Mouse (Mus musculus) c-Kit-negative CD71-positive TER-119-positive erythroid progenitor cells, embryonic 14.5 days (primary cell): ENCODE results near the gene Rbsn.

ENCODE experiments used
- DNase-seq: peaks from one replicate; pipeline ENCODE4 v3.0.0-alpha.2; 2013; ENCODE audit warnings: low read depth, low spot score

The Rbsn gene

DNA sequence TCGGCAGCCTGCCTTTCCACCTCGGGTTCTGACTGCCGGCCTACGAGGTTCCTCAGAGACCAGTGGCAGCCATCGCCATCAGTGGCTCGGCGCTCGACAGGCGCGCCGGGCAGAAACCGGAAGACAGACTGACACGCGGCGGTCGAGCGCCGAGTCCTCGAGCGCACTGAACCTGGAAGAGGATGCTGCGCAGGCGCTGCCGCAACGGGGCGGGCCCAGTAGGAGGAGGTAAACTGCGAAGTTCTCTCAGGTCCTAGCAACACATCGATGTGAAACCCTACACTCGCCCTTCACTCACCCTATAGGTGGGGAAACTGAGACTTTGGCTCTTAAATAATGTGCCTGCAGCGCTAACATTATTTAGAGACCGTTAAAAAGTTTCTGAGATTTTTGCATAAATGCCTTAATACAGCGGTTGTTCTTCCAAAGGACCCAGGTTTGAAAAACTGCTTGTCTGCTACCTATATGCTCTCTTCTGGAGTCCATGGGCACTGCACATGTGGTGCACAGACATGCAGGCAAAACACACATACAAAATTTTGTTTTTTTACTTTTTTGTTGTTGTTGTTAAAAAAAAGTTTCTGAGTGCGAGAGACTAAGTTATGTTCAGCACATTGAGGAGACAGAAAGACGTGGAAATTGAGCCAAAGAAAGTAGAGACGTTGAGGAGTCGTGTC lies at the start of gene Rbsn:
TSS of gene Rbsn (minus strand) at position 153 of the 677 bp plus-strand sequence.
- DNase-seq, result peak; percentile 80

DNA sequence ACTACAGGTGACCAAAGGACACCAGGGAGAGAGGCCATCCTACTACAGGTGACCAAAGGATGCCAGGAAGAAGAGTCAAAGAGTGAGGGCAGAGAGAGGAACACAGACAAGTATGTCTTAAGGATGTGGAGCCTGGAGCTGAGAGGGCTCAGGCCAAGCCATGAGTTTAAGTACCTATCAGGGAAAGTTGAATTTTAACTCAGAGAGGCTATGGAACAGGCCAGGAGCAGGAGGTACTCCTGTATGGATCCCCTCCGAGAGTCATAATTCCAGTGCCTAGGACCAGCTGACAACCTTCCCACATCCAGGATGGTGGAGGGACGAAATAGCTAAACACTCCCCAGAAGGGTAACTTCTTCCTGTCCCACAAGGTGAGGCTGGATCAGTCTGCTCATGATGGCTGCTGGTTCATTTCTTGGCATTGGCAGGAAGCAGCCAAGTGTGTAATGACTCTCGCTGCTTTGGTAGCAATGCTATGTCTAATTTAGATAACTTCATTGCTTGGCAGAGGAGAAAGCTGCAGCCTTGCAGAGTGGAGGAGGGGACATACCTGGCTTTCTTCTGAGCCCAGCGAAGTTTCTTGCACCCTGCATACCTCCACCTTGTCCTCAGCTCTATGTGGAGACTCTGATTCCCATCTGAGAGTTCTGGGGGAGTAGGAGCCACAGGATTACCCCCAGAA lies 46.6 kb upstream of the Rbsn start:
- no peak for DNase-seq

DNA sequence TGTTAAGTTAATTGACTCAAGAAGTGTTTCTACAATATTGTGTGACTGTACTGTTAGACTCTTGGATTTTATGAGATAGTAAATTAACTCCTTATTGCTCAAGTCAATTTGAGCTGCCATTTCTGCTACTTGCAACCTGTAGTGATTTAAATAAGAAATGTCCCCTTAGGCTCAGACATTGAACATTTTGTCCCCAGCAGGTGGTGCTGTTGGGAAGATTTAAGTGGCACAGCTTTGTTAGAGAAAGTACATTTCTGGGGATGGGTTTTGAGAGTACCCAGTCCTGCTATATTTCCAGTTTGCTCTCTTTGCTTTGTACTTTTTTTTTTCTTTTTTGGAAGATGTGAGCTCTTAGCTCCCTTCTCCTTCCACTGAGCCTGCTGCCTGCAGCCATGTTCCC lies 40.6 kb upstream of the Rbsn start:
- DNase-seq, result no peak

DNA sequence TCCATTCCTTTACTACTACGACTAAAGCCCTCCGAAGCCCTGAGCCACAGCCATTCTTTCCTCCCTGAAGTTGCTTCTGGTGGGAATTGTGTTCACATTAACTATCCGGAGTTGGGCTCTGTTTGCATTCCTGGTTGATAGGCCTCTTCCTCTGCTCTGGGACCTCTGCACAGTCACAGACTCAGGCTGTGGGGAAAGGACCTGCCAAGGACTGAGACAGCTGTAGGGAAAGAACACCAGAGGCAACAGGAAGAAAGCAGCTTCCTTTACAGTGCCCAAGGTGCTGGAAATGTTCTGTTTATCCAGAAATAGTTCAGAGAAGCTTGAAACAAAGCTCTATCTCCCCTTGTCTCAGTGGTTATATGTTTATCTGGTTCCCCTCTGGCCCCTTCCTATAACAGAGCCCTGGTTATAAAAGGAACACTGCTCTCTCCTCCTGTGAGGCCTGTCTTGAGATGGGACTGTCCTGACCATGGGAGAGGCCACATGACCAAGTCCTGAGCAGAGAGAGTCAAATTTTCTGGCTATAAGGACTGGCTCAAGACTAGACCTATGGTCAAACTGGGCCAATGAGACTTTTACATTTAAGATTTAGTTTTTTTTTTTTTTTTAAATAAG lies 38.6 kb upstream of the Rbsn start:
- no peak for DNase-seq

DNA sequence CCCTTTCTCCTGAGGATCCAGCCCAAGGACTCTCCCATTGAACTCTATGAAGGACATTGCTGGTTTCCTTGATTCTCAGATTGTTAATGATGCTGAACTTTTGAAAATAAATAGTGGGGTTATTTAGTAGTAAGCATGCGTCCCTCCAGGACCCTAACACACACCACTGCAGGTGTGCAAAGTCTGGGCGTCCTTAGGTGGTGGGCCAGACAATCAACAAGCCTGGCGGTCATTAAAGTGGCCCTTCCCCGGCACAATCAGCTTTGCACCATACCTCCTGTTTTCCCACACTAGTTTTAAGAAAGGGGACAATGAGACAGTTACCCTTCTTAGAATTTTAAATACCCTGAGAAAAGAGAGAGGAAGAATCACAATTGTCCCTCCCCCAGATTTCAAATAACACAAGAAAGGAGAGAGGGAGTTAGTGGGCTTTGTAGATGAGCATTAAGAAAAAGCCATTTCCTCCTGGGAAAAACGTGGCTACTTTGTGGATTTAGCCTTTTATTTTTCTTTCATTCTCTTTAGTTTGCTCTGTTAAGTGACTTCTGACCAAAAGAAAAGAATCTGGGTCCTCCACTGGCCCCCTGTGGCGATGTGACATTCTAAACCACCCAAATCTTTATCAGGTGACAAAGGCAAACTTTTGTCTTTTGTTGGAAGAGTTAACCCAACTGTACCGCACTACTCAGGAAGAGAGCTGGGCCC lies 32.6 kb upstream of the Rbsn start:
- no peak for DNase-seq

DNA sequence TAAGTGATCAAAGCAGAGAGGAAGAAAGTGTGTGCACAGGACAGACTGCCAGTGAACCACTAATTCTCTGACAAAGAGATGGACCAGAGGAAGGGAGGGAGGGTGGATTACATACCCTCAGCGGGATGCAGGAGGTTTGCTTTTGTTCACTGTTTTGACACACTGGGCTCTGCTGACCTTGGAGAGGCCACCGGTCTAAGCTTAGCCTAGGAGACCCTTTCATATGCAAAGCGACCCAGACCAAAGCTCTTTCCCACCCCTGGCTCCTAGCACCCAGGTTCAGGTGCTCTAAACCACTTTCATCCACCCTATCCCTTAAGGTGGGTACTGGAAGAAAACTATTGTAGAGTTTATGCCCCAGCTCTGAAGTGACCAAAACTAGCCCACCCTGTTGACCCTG lies 31.6 kb upstream of the Rbsn start:
- DNase-seq, result no peak

DNA sequence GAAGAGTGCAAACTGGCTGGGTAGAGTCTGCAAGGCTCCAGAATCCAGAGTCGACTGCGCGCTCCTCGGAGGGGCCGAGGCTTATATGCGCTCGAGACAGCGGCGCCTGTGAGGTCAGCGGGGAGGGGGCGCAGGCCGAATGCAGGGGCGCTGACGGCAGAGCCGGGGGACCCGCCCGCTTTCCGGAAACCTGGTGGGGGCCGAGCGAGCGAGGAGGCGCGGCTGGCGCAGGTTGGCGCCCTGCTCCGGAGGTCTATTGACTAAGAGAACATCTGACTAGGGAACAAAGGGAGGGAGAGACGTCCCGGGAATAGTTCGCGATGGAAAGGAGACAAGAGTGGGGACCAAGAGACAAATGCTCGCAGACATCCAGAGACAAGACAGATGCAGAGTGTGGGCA lies 29.9 kb upstream of the Rbsn start, which contains the start of gene Trh:
TSS of gene Trh (minus strand) at position 60 of the 400 bp plus-strand sequence.
- DNase-seq, result no peak

DNA sequence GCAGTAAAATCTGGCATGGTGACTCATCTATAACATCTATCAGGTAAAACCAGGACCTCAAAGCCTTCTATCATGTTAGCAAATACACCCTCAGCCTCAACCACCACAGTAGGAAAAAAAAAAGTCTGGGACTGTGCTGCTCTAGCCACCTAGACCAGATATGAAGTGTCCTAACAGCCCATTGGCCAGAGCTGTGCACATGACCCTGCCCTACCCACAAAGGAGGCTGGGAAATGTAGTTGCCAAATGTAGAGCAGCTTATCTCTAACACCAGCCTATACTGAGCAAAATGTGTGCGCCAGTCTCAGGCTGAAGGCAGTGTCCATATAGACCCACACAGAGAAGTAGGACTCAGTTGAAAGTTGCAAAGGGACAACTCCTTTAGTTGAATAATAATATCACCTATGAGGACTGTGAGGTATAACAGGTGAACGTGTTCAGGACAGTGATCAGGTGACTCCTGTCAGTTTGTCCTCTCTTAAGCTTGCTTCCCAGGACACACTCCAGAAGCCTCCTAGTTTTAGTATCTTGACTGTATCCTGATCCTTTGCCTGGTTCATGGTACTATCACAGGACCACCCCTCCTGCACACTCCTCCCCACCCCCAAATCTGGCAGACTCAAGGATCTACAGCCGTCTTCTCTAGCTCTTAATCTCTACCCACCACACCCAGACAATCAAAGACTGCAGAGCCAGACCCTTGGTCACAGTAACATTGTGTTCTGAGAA lies 26.6 kb upstream of the Rbsn start:
- DNase-seq, result peak; percentile 35

DNA sequence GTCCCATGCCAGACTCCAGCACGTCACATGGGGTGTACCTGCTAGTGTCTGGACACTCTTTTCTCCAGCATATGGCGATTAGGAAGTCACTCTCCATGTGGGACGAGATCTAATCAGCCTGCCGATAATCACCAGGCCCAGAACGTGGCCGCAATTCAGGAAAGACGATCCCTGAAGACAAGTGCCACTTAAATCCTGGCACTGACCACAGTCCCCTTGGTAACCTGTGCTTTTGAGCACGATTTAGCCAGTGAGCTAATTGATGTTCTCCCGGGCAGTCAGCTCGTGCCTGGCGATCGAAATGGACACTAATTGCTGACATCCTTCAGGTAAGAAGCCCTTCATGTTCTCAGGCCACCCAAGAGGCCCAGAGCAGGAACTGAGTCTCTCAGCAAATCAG lies 20.3 kb upstream of the Rbsn start:
- no peak for DNase-seq

DNA sequence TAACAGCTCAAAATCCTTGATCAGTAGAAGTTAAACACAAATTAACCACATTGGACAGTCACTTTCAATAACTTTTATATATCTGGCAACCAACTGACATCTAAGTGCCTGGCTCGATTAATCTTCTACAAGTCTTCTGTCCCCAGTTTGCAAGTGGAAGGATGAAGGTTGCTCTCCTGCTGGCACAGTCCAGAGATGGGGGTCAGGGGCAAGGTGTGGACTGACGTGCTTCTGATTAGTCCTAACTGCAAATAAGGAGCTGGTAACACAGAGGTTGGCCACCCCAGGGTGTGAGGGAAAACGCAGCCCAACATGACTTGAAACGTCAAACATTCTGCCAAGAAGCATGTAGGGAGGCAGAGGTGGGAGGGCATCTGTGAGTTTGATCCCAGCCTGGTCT lies 17.0 kb upstream of the Rbsn start:
- DNase-seq, result no peak

DNA sequence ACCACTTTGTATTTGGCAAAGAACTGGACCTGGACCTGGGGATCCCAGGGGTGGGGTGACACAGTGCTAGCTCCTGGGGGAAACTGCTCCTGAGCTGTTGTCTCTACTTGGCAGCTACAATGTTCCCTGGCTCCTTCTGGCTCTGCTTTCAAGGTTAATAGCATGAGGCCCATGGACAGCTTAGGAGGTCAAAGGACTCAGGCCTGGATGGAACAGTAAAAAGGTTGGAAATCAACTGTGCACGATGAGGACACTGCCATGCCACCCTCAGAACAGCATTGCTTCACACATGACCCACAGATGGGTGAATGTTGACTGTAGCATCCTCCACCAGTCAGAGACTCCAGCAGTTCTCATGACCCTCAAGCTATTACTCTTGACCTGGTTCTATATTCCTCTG lies 16.6 kb upstream of the Rbsn start:
- DNase-seq, result no peak

DNA sequence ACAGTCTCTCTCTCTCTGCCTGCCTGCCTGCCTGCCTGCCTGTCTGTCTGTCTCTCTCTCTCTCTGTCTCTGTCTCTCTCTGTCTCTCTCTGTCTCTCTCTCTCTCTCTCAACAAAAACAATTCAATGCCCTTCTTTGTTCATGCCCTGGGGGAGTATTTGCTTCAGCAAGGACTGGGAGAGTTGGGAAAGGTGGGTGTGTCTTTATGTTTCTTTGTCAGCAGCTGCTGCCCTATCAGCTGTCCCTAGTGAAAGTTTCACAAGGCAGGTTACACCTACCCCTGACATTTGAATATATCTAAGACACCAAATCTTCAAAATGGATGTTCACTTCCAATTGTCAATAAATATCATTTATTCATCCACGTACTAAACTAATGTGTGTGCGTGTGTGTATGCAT lies 14.9 kb upstream of the Rbsn start:
- DNase-seq, result no peak

DNA sequence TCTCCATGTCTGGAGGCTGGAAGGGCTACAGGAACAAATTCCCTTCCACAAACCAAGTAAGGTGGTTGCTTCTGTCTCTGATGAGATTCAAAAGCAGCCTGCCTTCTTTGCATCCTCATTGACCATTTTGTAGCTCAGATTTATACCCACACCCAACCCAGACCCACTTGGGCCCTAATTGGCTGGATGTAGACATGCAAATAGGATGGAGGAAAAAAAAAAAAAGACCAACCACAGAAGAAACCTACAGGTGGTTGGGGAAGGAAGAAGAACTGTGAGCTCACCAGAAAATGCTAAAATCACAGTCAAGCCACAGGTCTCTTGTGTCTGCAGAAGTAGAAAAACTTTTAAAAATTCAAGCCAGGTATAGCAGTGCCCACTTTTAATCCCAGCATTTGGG lies 14.4 kb upstream of the Rbsn start:
- no peak for DNase-seq

DNA sequence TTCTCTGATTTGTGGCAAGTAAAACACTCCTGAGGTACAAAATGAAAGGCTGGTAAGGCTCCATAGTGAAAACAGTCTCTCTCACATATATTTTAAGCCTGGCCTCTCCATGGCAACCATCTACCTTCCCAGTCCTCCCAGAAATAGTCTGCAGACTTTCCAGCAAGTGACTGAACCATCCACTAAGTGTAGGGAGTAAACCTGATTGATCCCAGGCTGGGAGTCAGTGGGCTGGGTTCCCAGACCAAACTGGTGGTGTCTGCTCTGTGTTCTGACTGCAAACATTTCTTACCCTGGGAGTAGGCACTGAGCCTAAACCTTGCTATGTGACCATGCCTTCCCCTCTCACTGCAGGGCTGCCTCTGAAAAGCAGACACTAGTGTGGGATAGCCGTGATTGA lies 10.3 kb upstream of the Rbsn start:
- DNase-seq, result no peak

DNA sequence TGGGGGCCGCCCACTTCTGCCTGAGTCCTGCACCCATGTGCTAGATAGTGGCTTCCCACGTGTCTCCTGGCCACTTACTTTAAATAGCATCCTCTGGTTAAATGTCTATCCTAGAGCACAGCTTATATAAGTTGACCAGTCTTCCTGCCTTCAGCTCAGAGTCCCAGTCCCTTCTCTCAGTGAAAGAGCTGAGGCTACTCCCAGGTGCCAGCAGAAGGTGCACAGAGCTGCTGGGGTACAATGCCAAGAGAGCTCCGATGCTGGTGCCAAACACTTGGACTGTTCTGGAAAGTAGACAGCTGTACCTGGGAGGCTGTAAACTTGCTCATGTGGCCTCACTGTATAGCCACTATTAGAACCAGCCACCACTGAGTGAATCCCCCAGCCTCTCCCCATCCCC lies 7.3 kb upstream of the Rbsn start:
- no peak for DNase-seq

DNA sequence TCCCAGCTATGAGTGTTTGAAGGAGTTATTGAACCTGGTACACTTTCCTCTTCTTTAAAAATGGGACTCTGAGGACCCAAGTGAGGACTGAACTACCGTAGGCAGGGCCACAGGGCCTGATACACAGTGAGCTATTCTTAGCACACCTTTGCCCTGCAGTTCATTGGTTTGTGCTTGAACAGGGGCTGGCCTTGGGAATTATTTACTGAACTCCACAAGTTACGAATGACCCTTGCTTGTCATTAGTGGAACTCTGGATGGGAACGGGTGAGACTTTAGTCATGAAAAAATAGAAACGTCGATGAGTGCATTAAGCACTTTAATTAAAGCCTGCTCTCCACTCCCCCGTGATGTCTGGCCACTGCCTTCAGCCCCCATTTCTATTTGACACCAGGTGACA lies 6.9 kb upstream of the Rbsn start:
- no peak for DNase-seq

DNA sequence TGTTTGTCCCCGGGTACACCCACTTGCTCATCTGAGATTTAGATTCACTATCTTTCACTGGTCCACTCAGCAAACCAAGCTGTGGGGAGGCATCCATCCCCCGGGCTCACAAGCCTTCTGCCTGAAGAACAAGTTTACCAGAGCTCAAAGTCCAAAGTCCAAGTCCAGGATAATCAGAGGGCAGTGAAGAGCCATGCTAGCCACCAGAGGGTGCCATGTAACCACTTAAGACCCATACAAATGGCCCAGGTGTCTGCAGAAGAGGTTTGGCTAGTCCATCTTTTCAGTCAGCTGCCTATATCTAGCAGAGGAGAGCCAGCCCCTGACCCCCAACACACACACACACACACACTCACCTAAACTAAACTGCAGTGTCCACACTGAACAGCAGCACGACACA lies 4.7 kb upstream of the Rbsn start:
- no peak for DNase-seq

DNA sequence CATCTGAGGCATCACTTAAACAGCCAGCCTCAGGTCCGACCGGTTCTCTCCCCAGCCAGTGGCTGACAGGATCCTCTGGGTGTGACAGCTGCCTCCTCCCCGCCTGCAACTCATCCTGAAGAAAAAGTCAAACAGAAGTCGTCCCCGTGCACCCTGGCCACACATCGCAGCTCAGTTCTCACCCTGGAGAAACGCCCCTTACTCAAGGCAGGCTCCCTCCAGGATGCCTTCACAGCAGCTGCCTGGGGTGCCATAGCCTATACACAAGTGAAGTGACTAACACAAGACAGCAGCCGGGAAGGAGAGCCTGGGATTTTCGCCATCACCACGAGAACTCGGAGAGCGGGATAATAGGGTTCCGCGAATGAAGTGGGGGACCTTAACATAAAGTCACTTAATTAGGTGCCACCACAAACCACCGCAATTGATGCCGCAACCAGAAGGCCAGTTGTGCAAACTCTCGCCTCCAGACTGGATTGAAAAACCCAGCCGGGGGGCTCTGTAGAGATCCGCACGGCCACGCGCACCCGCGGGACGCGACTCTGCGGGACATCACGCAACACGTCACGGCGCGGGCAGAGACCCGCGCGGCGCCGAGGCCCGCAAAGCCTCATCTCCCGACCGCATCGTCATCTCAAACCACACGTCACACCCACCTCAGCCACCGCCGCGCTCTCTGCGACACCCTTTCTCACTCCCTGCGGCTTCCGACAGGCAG lies 511 bp downstream of the Rbsn start:
- peak; percentile 19 for DNase-seq

DNA sequence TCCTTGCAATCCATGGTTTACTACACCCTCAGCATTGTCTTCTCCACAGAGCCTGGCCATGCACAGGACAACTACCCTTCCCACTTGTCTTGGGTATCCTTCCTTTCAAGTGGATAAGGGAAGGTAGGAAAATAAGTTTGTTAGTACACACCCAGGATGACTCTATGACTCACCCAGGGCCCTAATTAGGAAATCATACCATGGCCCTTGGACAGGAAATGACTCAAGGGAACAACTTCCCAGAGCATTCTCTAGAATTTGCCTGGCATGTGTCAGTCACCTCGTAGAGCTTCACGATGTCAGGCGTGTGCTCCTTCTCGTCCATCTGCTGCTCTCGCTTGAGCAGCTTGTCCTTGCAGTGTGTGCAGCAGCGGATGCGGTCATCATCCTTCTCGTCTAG lies 15.3 kb downstream of the Rbsn start:
- DNase-seq, result no peak

DNA sequence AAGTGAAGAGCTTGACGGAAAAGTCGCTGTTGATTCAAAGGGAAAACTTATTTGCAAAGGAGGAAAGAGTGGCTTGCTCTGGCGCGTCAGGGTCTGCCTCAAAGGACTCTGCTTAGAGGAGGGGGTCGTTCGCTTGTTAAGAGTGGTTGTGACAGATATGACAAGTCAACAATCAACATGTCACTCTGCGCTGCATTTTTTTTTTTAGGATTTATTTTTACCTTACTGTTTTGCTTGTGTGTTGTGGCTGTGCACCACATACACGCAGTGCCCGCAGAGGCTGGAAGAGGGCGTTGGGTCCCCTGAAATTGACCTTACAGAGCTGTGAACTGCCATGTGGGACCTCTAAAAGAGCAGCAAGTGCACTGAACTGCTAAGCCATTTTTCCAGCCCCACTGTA lies 30.5 kb downstream of the Rbsn start:
- peak; percentile 5 for DNase-seq

DNA sequence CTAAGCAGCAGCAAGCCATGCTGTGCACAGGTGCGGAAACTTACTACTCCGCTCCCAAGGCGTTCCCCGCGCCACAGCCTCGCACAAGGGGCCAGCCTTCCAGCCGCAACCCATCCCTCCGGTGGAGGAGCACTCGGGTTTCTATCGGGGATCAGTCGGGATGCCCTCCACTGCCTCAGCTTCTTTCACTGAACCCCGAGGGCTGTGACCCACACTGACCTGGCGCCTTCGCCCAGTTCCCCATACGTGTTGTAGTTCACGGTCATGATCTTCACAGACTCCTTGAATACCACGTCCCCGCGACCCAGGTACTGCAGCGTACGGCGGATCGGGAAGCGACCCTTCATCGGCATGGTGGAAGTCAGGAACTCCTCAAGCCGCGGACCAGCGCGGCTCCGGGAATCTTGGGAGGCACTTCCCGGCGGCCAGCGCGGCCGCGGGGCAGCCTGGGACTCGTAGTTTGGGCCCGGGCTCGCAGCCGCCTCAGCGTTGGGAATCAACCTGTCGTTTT lies 31.0 kb downstream of the Rbsn start, which contains the start of gene Mrps25:
TSS of gene Mrps25 (minus strand) at position 413 of the 511 bp plus-strand sequence.
- peak; percentile 57 for DNase-seq
